Comparison of ENCODE assay signal across 7 mouse cellular contexts in the genomic region with DNA sequence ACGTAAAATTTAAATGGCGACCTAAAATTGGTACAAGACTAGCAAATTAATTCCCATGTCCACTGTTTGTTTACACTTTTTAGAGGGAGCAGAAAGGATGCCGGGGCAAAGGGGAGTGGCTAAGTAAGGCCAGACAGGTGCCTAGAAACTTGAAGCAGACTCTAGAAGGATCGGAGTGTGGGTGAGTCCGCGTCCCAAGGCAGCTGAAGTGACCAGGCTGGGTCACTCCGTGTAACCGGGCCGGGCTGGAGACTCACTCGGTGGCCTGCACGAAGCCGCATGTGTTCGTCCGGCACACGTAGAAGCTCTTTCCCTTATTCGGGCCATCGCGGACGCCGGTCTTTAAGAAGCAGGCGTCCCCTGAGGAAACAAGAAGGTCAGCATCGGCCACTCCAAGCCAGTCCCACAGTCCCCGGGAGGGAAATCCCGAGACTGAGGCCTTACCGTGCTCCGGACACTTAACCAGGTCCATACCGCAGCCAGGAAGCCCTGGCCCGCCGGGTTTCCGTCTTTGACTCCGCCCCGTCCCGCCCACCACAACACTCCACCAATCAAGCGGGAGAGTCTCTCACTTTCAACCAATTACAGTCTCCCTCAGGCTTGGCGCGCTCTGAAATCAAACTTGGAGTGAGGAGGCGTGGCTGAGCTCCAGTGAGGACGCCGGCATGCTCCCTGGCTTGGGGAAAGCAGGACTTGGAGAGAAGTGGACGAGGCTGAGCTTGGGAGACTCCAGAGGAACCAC. TPM values are rescaled to one million over a fixed set of nuclear protein-coding genes. Genes with fewer than 3 reads are reported as not detected.
DNase-seq lines count a peak whose midpoint lies in the region; ATAC-seq and TF ChIP-seq lines count a peak whose summit lies in the region.

A gene (minus strand): TSS at position 488 of the 742 bp plus-strand sequence.

- peaks cover 22% of the 10 kb centered on the region for H3K36me3 ChIP-seq in embryonic facial prominence, embryonic 10.5 days (replicated peaks)
- no peaks in the 10 kb centered on the region for H3K36me3 ChIP-seq in intestine, postnatal 0 days (ENCODE audit: control insufficient read depth, insufficient read depth)
- no peaks in the 10 kb centered on the region for H3K36me3 ChIP-seq in midbrain, embryonic 12.5 days
- H3K36me3 ChIP-seq in small intestine, adult 2 months (ENCODE audit: control insufficient read depth, insufficient read depth, low read length), result no peaks in the 10 kb centered on the region

- peak; percentile 98 for ATAC-seq in intestine, postnatal 0 days
- peak; percentile 98 for ATAC-seq in midbrain, embryonic 12.5 days (ENCODE audit: low FRiP score, low read depth)

- no peaks in the 10 kb centered on the region for H3K9me3 ChIP-seq in embryonic facial prominence, embryonic 10.5 days
- H3K9me3 ChIP-seq in intestine, postnatal 0 days (ENCODE audit: control insufficient read depth), result no peaks in the 10 kb centered on the region
- no peaks in the 10 kb centered on the region for H3K9me3 ChIP-seq in midbrain, embryonic 12.5 days

- intact Hi-C loops in left cerebral cortex, postnatal 4 days (cut with DNase I), result loop anchor here (10.0 kb wide), 1 partner anchor 835 kb away; no protein-coding TSS in a partner anchor

- H3K9ac ChIP-seq in intestine, postnatal 0 days (ENCODE audit: low read depth, low read length), result peak within 1 kb of the TSS; percentile 60
- H3K9ac ChIP-seq in midbrain, embryonic 12.5 days (replicated peaks), result peak within 1 kb of the TSS; percentile 69

- no peak for TF ChIP-seq CTCF in intestine, postnatal 0 days (IDR thresholded peaks at IDR 0.05; ENCODE audit: low read depth)
- TF ChIP-seq CTCF in small intestine, adult 2 months (IDR thresholded peaks at IDR 0.05; ENCODE audit: extremely low read depth, insufficient read length, insufficient replicate concordance, low read depth, low read length), result no peak

- peak within 1 kb of the TSS; percentile 80 for H3K4me3 ChIP-seq in embryonic facial prominence, embryonic 10.5 days
- peak within 1 kb of the TSS; percentile 56 for H3K4me3 ChIP-seq in intestine, postnatal 0 days (ENCODE audit: low read depth, low read length)
- H3K4me3 ChIP-seq in midbrain, embryonic 12.5 days, result peak within 1 kb of the TSS; percentile 61
- H3K4me3 ChIP-seq in small intestine, adult 2 months (ENCODE audit: low read depth, low read length), result peak within 1 kb of the TSS; percentile 88

- no peak for TF ChIP-seq POLR2A in small intestine, adult 2 months (IDR thresholded peaks at IDR 0.05; ENCODE audit: low read depth, low read length)

- peak within 1 kb of the TSS; percentile 74 for H3K4me2 ChIP-seq in intestine, postnatal 0 days (replicated peaks; ENCODE audit: low read depth)
- H3K4me2 ChIP-seq in midbrain, embryonic 12.5 days (replicated peaks), result peak within 1 kb of the TSS; percentile 84

- DNase-seq in adrenal gland, postnatal 10 days, result peak; percentile 95
- DNase-seq in embryonic facial prominence, embryonic 10.5 days (ENCODE audit: low spot score), result peak; percentile 96
- peak; percentile 46 for DNase-seq in gonadal fat pad, adult 2 months (ENCODE audit: low read depth)
- DNase-seq in left cerebral cortex, postnatal 4 days, result peak; percentile 93

- H3K27ac ChIP-seq in embryonic facial prominence, embryonic 10.5 days (replicated peaks), result peak within 1 kb of the TSS; percentile 88
- no peak within 1 kb of the TSS; the same call in 1 of the 2 replicates for H3K27ac ChIP-seq in intestine, postnatal 0 days (ENCODE audit: low read depth, low read length)
- no peak within 1 kb of the TSS for H3K27ac ChIP-seq in midbrain, embryonic 12.5 days (replicated peaks)
- H3K27ac ChIP-seq in small intestine, adult 2 months (ENCODE audit: insufficient read depth, low read depth, low read length), result no peak within 1 kb of the TSS

- no peaks in the 10 kb centered on the region for H3K27me3 ChIP-seq in embryonic facial prominence, embryonic 10.5 days (replicated peaks; ENCODE audit: low read depth, poor library complexity, severe bottlenecking)
- H3K27me3 ChIP-seq in intestine, postnatal 0 days (replicated peaks; ENCODE audit: control insufficient read depth, insufficient read depth, low read length), result no peaks in the 10 kb centered on the region
- H3K27me3 ChIP-seq in midbrain, embryonic 12.5 days, result no peaks in the 10 kb centered on the region
- no peaks in the 10 kb centered on the region for H3K27me3 ChIP-seq in small intestine, adult 2 months (ENCODE audit: control insufficient read depth, insufficient read depth, low read length)

- H3K4me1 ChIP-seq in embryonic facial prominence, embryonic 10.5 days, result peaks cover 13% of the 10 kb centered on the region
- H3K4me1 ChIP-seq in intestine, postnatal 0 days (replicated peaks; ENCODE audit: control insufficient read depth, insufficient read depth, low read length), result no peaks in the 10 kb centered on the region
- peaks cover 11% of the 10 kb centered on the region; the same call in 1 of the 2 replicates for H3K4me1 ChIP-seq in midbrain, embryonic 12.5 days
- 0 out of 2 replicates have a peak, but pooled peaks cover 4% of the 10 kb centered on the region for H3K4me1 ChIP-seq in small intestine, adult 2 months (ENCODE audit: control insufficient read depth, insufficient read depth, insufficient read length, low read length)

- under 1% methylated on average over 40 of the region's 40 CpGs for WGBS in embryonic facial prominence, embryonic 10.5 days
- WGBS in intestine, postnatal 0 days, result under 1% methylated on average over 40 of the region's 40 CpGs
- under 1% methylated on average over 40 of the region's 40 CpGs for WGBS in midbrain, embryonic 12.5 days
- under 1% methylated on average over 40 of the region's 40 CpGs for WGBS in small intestine, adult 2 months

RNA-seq across cellular contexts. Expression of the gene that starts here (rescaled TPM):
- total RNA-seq in adrenal gland, postnatal 10 days (2021), result 10 to 100 TPM in 1 of 2 experiments, 1 to 10 TPM in 1; 8.0 to 11.9 TPM
- polyA plus RNA-seq in embryonic facial prominence, embryonic 10.5 days (2016; fragmentation: Nextera tagmentation; extraction: Ambion mirVana), result 28.1 and 31.4 TPM in 2 replicates
- 3.6 and 3.8 TPM in 2 replicates for polyA plus RNA-seq in gonadal fat pad, adult 2 months (2012; rRNA removed)
- 2.7 and 3.4 TPM in 2 replicates for polyA plus RNA-seq in intestine, postnatal 0 days (2015; fragmentation: Nextera tagmentation; extraction: Ambion mirVana)
- 1 to 10 TPM; 3.3 to 3.5 TPM for total RNA-seq in left cerebral cortex, postnatal 4 days (2021)
- 21.2 and 22.4 TPM in 2 replicates for polyA plus RNA-seq in midbrain, embryonic 12.5 days (2016; fragmentation: Nextera tagmentation; extraction: Ambion mirVana)
- 0.89 and 1.1 TPM in 2 replicates for polyA plus RNA-seq in small intestine, adult 2 months (2012; rRNA removed)

Comparison
In these comparisons a context has a peak if more than half of its experiments do, and no peak if none do; other contexts are left out.
1. DNase-seq: peak in every context shown above with its lines; median percentile 96 in embryonic facial prominence, embryonic 10.5 days; 95 in adrenal gland, postnatal 10 days; 93 in left cerebral cortex, postnatal 4 days; 46 in gonadal fat pad, adult 2 months.